In the genomic region with DNA sequence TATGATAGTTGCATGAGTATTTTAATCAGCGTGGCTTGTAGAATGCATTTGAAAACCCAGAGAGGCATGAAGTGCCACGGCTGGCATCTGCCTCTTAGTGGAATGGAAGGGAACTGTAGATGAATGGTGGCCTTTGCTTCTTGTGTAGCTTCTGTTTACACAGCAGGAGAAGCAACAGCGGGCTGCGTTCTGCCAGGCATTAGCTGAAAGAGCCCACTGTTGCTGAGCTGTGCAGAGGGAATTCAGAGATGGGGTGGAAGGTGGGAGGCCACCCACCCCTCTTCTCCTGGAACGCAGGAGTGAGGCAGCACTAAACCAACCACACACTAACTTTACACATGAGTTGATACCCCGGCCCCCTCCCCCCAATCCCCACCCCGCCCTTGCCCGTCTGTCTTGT, we compare ENCODE assay signal across 9 mouse cellular contexts. TPM values are rescaled to one million over a fixed set of nuclear protein-coding genes. Genes with fewer than 3 reads are reported as not detected.
DNase-seq lines count a peak whose midpoint lies in the region; ATAC-seq and TF ChIP-seq lines count a peak whose summit lies in the region.
"Had no signal": no experiment of that assay in that cellular context is flagged by ENCODE, and none has a peak within 500 bp of the region (broad histone marks: within the 10 kb centered on the region; RNA-seq: fewer than 3 reads in every experiment).

No protein-coding gene starts in this region.

- H3K27me3 ChIP-seq in lung, postnatal 0 days (replicated peaks; ENCODE audit: insufficient read depth, low read length) = no peaks in the 10 kb centered on the region
- H3K27me3 ChIP-seq in embryonic facial prominence, embryonic 12.5 days = no peaks in the 10 kb centered on the region
- no peaks in the 10 kb centered on the region for H3K27me3 ChIP-seq in intestine, embryonic 15.5 days (replicated peaks)
- no peaks in the 10 kb centered on the region for H3K27me3 ChIP-seq in stomach, embryonic 15.5 days (replicated peaks)

- WGBS in lung, postnatal 0 days = 18% methylated on average over 8 of the region's 8 CpGs
- 12% methylated on average over 8 of the region's 8 CpGs for WGBS in embryonic facial prominence, embryonic 12.5 days
- 16% methylated on average over 8 of the region's 8 CpGs for WGBS in intestine, embryonic 15.5 days
- 13% methylated on average over 8 of the region's 8 CpGs for WGBS in stomach, embryonic 15.5 days

- H3K4me2 ChIP-seq in lung, postnatal 0 days (replicated peaks; ENCODE audit: low read depth, low read length) = no peak overlapping the region
- H3K4me2 ChIP-seq in embryonic facial prominence, embryonic 12.5 days (replicated peaks) = no peak overlapping the region
- H3K4me2 ChIP-seq in intestine, embryonic 15.5 days (replicated peaks) = no peak overlapping the region
- H3K4me2 ChIP-seq in stomach, embryonic 15.5 days = no peak overlapping the region

- no peak for TF ChIP-seq EP300 in lung, postnatal 0 days (IDR thresholded peaks at IDR 0.05)

- peak; percentile 37; the same call in 1 of the 2 replicates for TF ChIP-seq CTCF in lung, postnatal 0 days (IDR thresholded peaks at IDR 0.05)

- intact Hi-C loops in left cerebral cortex, postnatal 14 days (cut with DNase I) = no loop called here

- no peaks in the 10 kb centered on the region for H3K36me3 ChIP-seq in lung, postnatal 0 days (ENCODE audit: insufficient read depth, low read length)
- no peaks in the 10 kb centered on the region for H3K36me3 ChIP-seq in embryonic facial prominence, embryonic 12.5 days
- no peaks in the 10 kb centered on the region for H3K36me3 ChIP-seq in intestine, embryonic 15.5 days
- no peaks in the 10 kb centered on the region for H3K36me3 ChIP-seq in stomach, embryonic 15.5 days

- H3K4me1 ChIP-seq in lung, postnatal 0 days (ENCODE audit: insufficient read depth, low read depth, low read length) = peaks cover 6% of the 10 kb centered on the region; the same call in 1 of the 2 replicates
- peaks cover 15% of the 10 kb centered on the region for H3K4me1 ChIP-seq in embryonic facial prominence, embryonic 12.5 days
- peaks cover 5% of the 10 kb centered on the region for H3K4me1 ChIP-seq in intestine, embryonic 15.5 days (replicated peaks)
- 0 out of 2 replicates have a peak, but pooled peaks cover 4% of the 10 kb centered on the region for H3K4me1 ChIP-seq in stomach, embryonic 15.5 days

- no peak overlapping the region for H3K4me3 ChIP-seq in lung, postnatal 0 days (ENCODE audit: low read depth, low read length)
- no peak overlapping the region for H3K4me3 ChIP-seq in embryonic facial prominence, embryonic 12.5 days
- no peak overlapping the region for H3K4me3 ChIP-seq in intestine, embryonic 15.5 days (replicated peaks)
- H3K4me3 ChIP-seq in stomach, embryonic 15.5 days (replicated peaks) = no peak overlapping the region

- no peak overlapping the region for H3K27ac ChIP-seq in lung, postnatal 0 days (ENCODE audit: low read length)
- 0 out of 2 replicates have a peak overlapping the region, but pooled peaks have one; percentile 2 for H3K27ac ChIP-seq in embryonic facial prominence, embryonic 12.5 days
- H3K27ac ChIP-seq in intestine, embryonic 15.5 days = no peak overlapping the region
- no peak overlapping the region for H3K27ac ChIP-seq in stomach, embryonic 15.5 days

- no peak for DNase-seq in lung, postnatal 0 days (ENCODE audit: low spot score)
- DNase-seq in lung, postnatal 10 days = no peak
- DNase-seq in left cerebral cortex, postnatal 14 days (ENCODE audit: low spot score in 2 of 2) = no peak
- no peak for DNase-seq in spleen, postnatal 10 days (ENCODE audit: low spot score in 2 of 2)
- DNase-seq: kidney, adult 9 months had no signal

- H3K9ac ChIP-seq in lung, postnatal 0 days (replicated peaks; ENCODE audit: low read depth) = no peak overlapping the region
- no peak overlapping the region for H3K9ac ChIP-seq in embryonic facial prominence, embryonic 12.5 days
- H3K9ac ChIP-seq in intestine, embryonic 15.5 days = no peak overlapping the region
- H3K9ac ChIP-seq in stomach, embryonic 15.5 days = no peak overlapping the region

- no peaks in the 10 kb centered on the region for H3K9me3 ChIP-seq in lung, postnatal 0 days (ENCODE audit: low read length)
- no peaks in the 10 kb centered on the region for H3K9me3 ChIP-seq in embryonic facial prominence, embryonic 12.5 days
- no peaks in the 10 kb centered on the region for H3K9me3 ChIP-seq in intestine, embryonic 15.5 days
- H3K9me3 ChIP-seq in stomach, embryonic 15.5 days = no peaks in the 10 kb centered on the region

- no peak for ATAC-seq in lung, postnatal 0 days
- ATAC-seq in embryonic facial prominence, embryonic 12.5 days (ENCODE audit: insufficient number of reproducible peaks, insufficient read depth, low FRiP score, low TSS enrichment) = 0 out of 2 replicates have a peak, but pooled peaks have one; percentile 54
- ATAC-seq in intestine, embryonic 15.5 days = peak; percentile 64
- 0 out of 2 replicates have a peak, but pooled peaks have one; percentile 39 for ATAC-seq in stomach, embryonic 15.5 days (ENCODE audit: insufficient read depth, low FRiP score, low read depth)

RNA-seq across cellular contexts. Expression of gene Col9a1, which starts 53.0 kb away (rescaled TPM):
- 0.27 and 0.50 TPM in 2 replicates for polyA plus RNA-seq in lung, postnatal 0 days (2015; fragmentation: Nextera tagmentation; extraction: Ambion mirVana)
- 132 and 134 TPM in 2 replicates for polyA plus RNA-seq in embryonic facial prominence, embryonic 12.5 days (2016; fragmentation: Nextera tagmentation; extraction: Ambion mirVana)
- polyA plus RNA-seq in intestine, embryonic 15.5 days (2015; fragmentation: Nextera tagmentation; extraction: Ambion mirVana) = 2.1 and 2.5 TPM in 2 replicates
- 3.1 and 4.6 TPM in 2 replicates for polyA plus RNA-seq in stomach, embryonic 15.5 days (2015; fragmentation: Nextera tagmentation; extraction: Ambion mirVana)
- 1 to 10 TPM; 1.8 to 1.9 TPM for total RNA-seq in left cerebral cortex, postnatal 14 days (2021)
- total RNA-seq: megakaryocyte-erythroid progenitor cell, adult 5-6 weeks had no signal

Comparison
In these comparisons a context has a peak if more than half of its experiments do, and no peak if none do; other contexts are left out.
1. RNA of gene Col9a1, which starts 53.0 kb away (polyA plus RNA-seq): 132 to 134 TPM in embryonic facial prominence, embryonic 12.5 days; 3.1 to 4.6 TPM in stomach, embryonic 15.5 days, 2.1 to 2.5 TPM in intestine, embryonic 15.5 days and 0.27 to 0.50 TPM in lung, postnatal 0 days; every median in the first group is over 10 times any median in the second.